Mouse (Mus musculus): ENCODE results near the gene Cd84. TPM values are rescaled to one million over a fixed set of nuclear protein-coding genes. Genes with fewer than 3 reads are reported as not detected.
"Not testable (repeated sequence)": the region's sequence is repeated elsewhere in the genome, so short reads cannot be mapped to it uniquely, and the experiment has no call there.

The Cd84 gene
- polyA plus RNA-seq, 1 experiment from 2014 or later, result 2.0 TPM

GRCm38 (mm10) chr1:171845035-171845754 is 5.7 kb downstream of the Cd84 start:
- no peak for ATAC-seq
- Histone ChIP-seq H3K9me3 (no peaks in the 10 kb centered on the region), H3K4me3 (replicated peaks) (no peak overlapping the region), H3K27ac (no peak overlapping the region), H3K36me3 (no peaks in the 10 kb centered on the region), H3K27me3 (replicated peaks) (no peaks in the 10 kb centered on the region), H3K4me2 (replicated peaks) (no peak overlapping the region), H3K9ac (no peak overlapping the region), H3K4me1 (replicated peaks) (no peaks in the 10 kb centered on the region)
- 75% methylated on average over 5 of the region's 5 CpGs for WGBS

GRCm38 (mm10) chr1:171848201-171848600 is 8.7 kb downstream of the Cd84 start:
- Histone ChIP-seq H3K4me3 (replicated peaks) (no peak overlapping the region), H3K4me2 (replicated peaks) (no peak overlapping the region), H3K4me1 (replicated peaks) (no peaks in the 10 kb centered on the region), H3K27me3 (replicated peaks) (no peaks in the 10 kb centered on the region), H3K9me3 (no peaks in the 10 kb centered on the region), H3K36me3 (no peaks in the 10 kb centered on the region), H3K27ac (no peak overlapping the region), H3K9ac (no peak overlapping the region)
- no peak for ATAC-seq

GRCm38 (mm10) chr1:171848757-171849156 is 9.3 kb downstream of the Cd84 start:
- no peak for ATAC-seq
- H3K4me2 ChIP-seq (replicated peaks), result no peak overlapping the region

GRCm38 (mm10) chr1:171849454-171849853 is 10.0 kb downstream of the Cd84 start:
- no peak overlapping the region for H3K27ac ChIP-seq
- no peak overlapping the region for H3K9ac ChIP-seq
- no peaks in the 10 kb centered on the region for H3K36me3 ChIP-seq
- no peak overlapping the region for H3K4me3 ChIP-seq (replicated peaks)
- H3K4me1 ChIP-seq (replicated peaks), result no peaks in the 10 kb centered on the region
- no peak for ATAC-seq
- H3K27me3 ChIP-seq (replicated peaks), result no peaks in the 10 kb centered on the region
- WGBS, result 84% methylated on average over 5 of the region's 5 CpGs
- no peak overlapping the region for H3K4me2 ChIP-seq (replicated peaks)
- H3K9me3 ChIP-seq, result no peaks in the 10 kb centered on the region

More at GRCm38 (mm10) chr1:171848757-171849156, 9.3 kb downstream of the Cd84 start:
- Histone ChIP-seq H3K9ac (no peak overlapping the region), H3K4me3 (replicated peaks) (no peak overlapping the region), H3K9me3 (no peaks in the 10 kb centered on the region), H3K27ac (no peak overlapping the region), H3K36me3 (no peaks in the 10 kb centered on the region), H3K27me3 (replicated peaks) (no peaks in the 10 kb centered on the region), H3K4me1 (replicated peaks) (no peaks in the 10 kb centered on the region)
- WGBS, result 85% methylated on average over 4 of the region's 4 CpGs

GRCm38 (mm10) chr1:171865467-171865866 is 26.0 kb downstream of the Cd84 start:
- H3K4me2 ChIP-seq (replicated peaks), result no peak overlapping the region
- no peaks in the 10 kb centered on the region for H3K27me3 ChIP-seq (replicated peaks)
- no peak overlapping the region for H3K27ac ChIP-seq
- no peak overlapping the region for H3K9ac ChIP-seq
- 77% methylated on average over 4 of the region's 4 CpGs for WGBS
- H3K4me3 ChIP-seq (replicated peaks), result no peak overlapping the region
- no peaks in the 10 kb centered on the region for H3K4me1 ChIP-seq (replicated peaks)
- H3K9me3 ChIP-seq, result no peaks in the 10 kb centered on the region
- no peaks in the 10 kb centered on the region for H3K36me3 ChIP-seq
- ATAC-seq, result no peak

- Histone ChIP-seq H3K27me3 (replicated peaks) (no peaks in the 10 kb centered on the region), H3K4me2 (replicated peaks) (no peak overlapping the region), H3K9me3 (no peaks in the 10 kb centered on the region), H3K4me3 (replicated peaks) (no peak overlapping the region), H3K27ac (no peak overlapping the region), H3K36me3 (no peaks in the 10 kb centered on the region), H3K4me1 (replicated peaks) (no peaks in the 10 kb centered on the region), H3K9ac (no peak overlapping the region)
- no peak for ATAC-seq
- WGBS, result 95% methylated on average over 1 of the region's 1 CpGs
Observed at GRCm38 (mm10) chr1:171886989-171887388, 47.5 kb downstream of the Cd84 start.

- H3K9me3 ChIP-seq; H3K4me3 ChIP-seq (replicated peaks); H3K27me3 ChIP-seq (replicated peaks); ATAC-seq; H3K4me2 ChIP-seq (replicated peaks); H3K36me3 ChIP-seq; H3K9ac ChIP-seq; H3K27ac ChIP-seq; H3K4me1 ChIP-seq (replicated peaks): not testable (repeated sequence)
- 95% methylated on average over 5 of the region's 5 CpGs for WGBS
Observed at GRCm38 (mm10) chr1:171895364-171895763, 55.9 kb downstream of the Cd84 start, which contains the start of gene Gm10521. TSS of gene Gm10521 (plus strand) at chr1:171895664.

GRCm38 (mm10) chr1:171904011-171904410 is 64.5 kb downstream of the Cd84 start:
- Histone ChIP-seq H3K4me1 (replicated peaks) (no peaks in the 10 kb centered on the region), H3K27ac (no peak overlapping the region), H3K4me3 (replicated peaks) (no peak overlapping the region), H3K9me3 (no peaks in the 10 kb centered on the region), H3K9ac (no peak overlapping the region), H3K27me3 (replicated peaks) (no peaks in the 10 kb centered on the region), H3K4me2 (replicated peaks) (no peak overlapping the region), H3K36me3 (no peaks in the 10 kb centered on the region)
- no peak for ATAC-seq
- 86% methylated on average over 1 of the region's 1 CpGs for whole genome bisulfite sequencing

GRCm38 (mm10) chr1:171915638-171916458 is 76.4 kb downstream of the Cd84 start:
- Histone ChIP-seq H3K4me1 (replicated peaks) (no peaks in the 10 kb centered on the region), H3K27ac (no peak overlapping the region), H3K27me3 (replicated peaks) (no peaks in the 10 kb centered on the region), H3K9me3 (no peaks in the 10 kb centered on the region), H3K36me3 (no peaks in the 10 kb centered on the region), H3K4me2 (replicated peaks) (no peak overlapping the region), H3K9ac (no peak overlapping the region), H3K4me3 (replicated peaks) (no peak overlapping the region)
- WGBS, result 80% methylated on average over 13 of the region's 13 CpGs
- ATAC-seq, result no peak

GRCm38 (mm10) chr1:171917305-171918039 is 78.0 kb downstream of the Cd84 start, which contains the start of gene Slamf6:
TSS of gene Slamf6 (plus strand) at chr1:171917515.
- H3K4me3 ChIP-seq (replicated peaks), result no peak within 1 kb of the TSS
- no peaks in the 10 kb centered on the region for H3K4me1 ChIP-seq (replicated peaks)
- 72% methylated on average over 14 of the region's 14 CpGs for WGBS
- no peak within 1 kb of the TSS for H3K27ac ChIP-seq
- no peaks in the 10 kb centered on the region for H3K9me3 ChIP-seq
- no peak within 1 kb of the TSS for H3K4me2 ChIP-seq (replicated peaks)
- no peak for ATAC-seq
- no peaks in the 10 kb centered on the region for H3K27me3 ChIP-seq (replicated peaks)
- no peaks in the 10 kb centered on the region for H3K36me3 ChIP-seq
- no peak within 1 kb of the TSS for H3K9ac ChIP-seq

GRCm38 (mm10) chr1:171918136-171918920 is 78.8 kb downstream of the Cd84 start:
- no peaks in the 10 kb centered on the region for H3K36me3 ChIP-seq
- H3K27ac ChIP-seq, result no peak overlapping the region
- no peak overlapping the region for H3K9ac ChIP-seq
- WGBS, result 76% methylated on average over 12 of the region's 12 CpGs
- no peak for ATAC-seq
- no peak overlapping the region for H3K4me3 ChIP-seq (replicated peaks)
- no peaks in the 10 kb centered on the region for H3K27me3 ChIP-seq (replicated peaks)
- no peaks in the 10 kb centered on the region for H3K4me1 ChIP-seq (replicated peaks)
- H3K4me2 ChIP-seq (replicated peaks), result no peak overlapping the region
- H3K9me3 ChIP-seq, result no peaks in the 10 kb centered on the region

- no peak overlapping the region for H3K4me3 ChIP-seq (replicated peaks)
- no peak for ATAC-seq
Observed at GRCm38 (mm10) chr1:171919193-171919592, 79.7 kb downstream of the Cd84 start.

More at GRCm38 (mm10) chr1:171919193-171919592, 79.7 kb downstream of the Cd84 start:
- Histone ChIP-seq H3K9ac (no peak overlapping the region), H3K27ac (no peak overlapping the region), H3K4me2 (replicated peaks) (no peak overlapping the region), H3K4me1 (replicated peaks) (no peaks in the 10 kb centered on the region), H3K27me3 (replicated peaks) (no peaks in the 10 kb centered on the region), H3K9me3 (no peaks in the 10 kb centered on the region), H3K36me3 (no peaks in the 10 kb centered on the region)
- 90% methylated on average over 5 of the region's 5 CpGs for WGBS
